Mouse (Mus musculus): Measurements from ENCODE around the gene Alkbh4. TPM values are rescaled to one million over a fixed set of nuclear protein-coding genes. Genes with fewer than 3 reads are reported as not detected.

The Alkbh4 gene
- total RNA-seq, 2 experiments from 2014 or later, result 10.2 to 11.5 TPM

DNA sequence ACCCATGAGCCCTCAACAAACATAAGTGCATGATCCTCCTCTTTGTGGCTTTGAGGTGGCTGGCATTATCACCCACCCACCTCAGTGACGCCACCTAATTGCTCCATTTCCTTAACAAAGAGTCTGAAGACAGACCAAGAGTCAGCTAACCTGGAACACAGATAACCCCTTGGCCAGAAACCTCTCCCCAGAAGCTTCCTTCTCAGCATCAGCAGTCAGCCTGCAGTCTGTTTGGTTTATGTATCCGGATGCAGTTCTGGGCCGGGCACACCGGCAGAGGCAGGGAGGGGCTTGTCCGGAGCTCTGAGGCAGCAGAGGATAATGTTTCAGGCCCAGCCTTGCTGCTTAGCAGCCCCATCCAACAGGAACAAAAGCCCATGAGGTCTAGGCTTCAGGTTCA, 43.6 kb downstream of the Alkbh4 start:
- DNase-seq (ENCODE audit: low spot score in 2 of 2), result no peak

DNA sequence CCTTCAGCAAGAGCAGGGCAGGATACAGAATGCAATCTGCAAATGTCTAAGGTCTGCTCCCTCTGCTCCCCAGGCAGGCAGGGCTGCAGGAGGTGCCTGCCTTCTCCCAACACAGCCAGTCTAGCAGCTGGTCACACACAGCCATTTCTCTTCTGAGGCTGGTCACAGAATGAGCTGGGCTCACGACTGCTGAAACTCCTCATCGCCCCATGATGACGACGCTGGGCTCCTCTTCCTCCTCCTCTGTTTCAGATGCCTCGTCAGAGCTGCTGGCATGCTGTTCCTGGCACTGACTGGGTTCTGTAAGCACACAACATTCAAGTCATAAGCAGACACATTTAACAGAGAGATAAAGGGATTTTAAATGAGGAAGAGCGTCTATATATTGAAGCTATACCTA, 45.3 kb downstream of the Alkbh4 start:
- no peak for DNase-seq (ENCODE audit: low spot score in 2 of 2)

DNA sequence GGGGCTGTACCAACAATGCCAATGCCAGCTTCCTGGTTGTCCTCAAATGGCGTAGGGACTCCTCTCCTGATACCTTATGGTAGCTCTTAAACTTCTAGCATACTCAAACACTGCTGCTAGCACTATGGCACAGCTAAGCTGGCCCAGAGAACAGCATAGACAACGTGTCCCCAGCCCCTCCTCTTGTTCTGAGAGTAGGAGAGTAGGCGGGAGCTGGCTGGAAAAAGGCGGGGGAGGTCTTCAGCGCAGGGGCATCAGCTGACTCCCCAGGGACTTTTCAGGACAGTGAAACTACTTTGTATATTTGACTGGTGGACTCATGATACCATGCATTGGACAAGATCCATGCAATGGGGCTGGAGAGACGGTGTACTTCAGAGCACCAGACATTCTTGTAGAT, 46.1 kb downstream of the Alkbh4 start:
- DNase-seq (ENCODE audit: low spot score in 2 of 2), result no peak

DNA sequence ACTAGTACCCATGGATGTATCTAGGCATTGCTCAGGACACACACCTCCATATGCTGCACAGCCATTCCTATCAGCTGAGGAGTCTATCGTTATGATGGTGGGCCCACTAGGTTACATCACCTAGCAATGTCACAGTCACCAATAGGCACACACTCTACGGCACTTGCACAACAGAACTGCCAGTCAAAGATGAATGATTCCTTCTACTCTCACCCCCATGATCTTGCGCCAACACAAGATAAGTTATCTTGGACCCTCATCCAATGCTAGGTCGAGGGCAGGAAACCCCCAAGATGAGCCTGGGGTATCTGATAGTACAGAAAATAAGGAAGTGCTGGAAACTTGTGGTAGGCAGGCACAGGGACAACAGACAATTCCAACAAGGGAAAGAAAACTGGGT, 46.9 kb downstream of the Alkbh4 start:
- DNase-seq (ENCODE audit: low spot score in 2 of 2), result no peak

DNA sequence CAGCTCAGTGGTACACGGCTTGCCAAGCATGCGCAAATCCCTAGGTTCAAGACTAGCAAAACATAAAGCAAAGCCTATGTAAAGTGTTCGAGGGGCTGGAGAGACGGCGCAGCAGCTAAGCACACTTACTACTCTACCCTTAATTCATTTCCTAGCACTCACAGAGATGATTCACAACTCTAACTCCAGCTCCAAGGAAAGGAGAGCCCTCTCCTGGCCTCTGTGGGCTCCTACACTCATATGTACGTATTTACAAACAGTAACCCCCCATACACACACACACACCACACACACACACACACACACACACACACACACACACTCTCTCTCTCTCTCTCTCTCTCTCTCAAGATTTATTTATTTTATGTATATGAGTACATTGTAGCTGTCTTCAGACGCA, 47.8 kb downstream of the Alkbh4 start:
- DNase-seq (ENCODE audit: low spot score in 2 of 2), result no peak

DNA sequence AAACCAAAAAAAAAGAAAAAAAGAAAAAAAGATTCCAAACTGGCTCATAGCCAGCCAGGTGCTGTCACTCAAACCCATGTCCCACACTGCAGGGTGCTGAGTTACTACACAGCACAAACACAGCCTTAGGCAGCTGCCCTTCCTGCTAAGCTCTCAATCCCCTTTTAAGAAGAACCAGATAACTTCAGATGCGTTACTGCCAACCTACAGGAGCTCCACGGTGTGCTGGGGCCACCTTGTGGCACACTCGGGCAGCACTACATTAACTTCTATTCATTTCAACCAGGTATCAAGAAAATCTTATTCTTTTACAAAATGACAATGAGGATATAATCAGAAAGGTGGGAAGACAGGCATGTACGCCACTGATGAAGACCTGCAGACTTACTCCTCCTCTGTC, 50.8 kb downstream of the Alkbh4 start:
- DNase-seq (ENCODE audit: low spot score in 2 of 2), result no peak

Small RNA genes within 50 kb of the gene (microRNA-seq; reads per million reads assigned to microRNA genes)
- gene Mir7035, result not detected

Other genes starting within 250 kb of the Alkbh4 start
- gene Hspb1, start 248.2 kb upstream of the Alkbh4 start, total RNA-seq (2021), result 10 to 100 TPM; 49.4 to 56.5 TPM
- 100 to 1,000 TPM; 285 to 303 TPM for gene Ywhag, start 201.5 kb upstream of the Alkbh4 start, total RNA-seq (2021)
- 1 to 10 TPM; 6.7 to 8.1 TPM for gene Ssc4d, start 161.6 kb upstream of the Alkbh4 start, total RNA-seq (2021)
- under 1 TPM in 1 of 2 experiments, not detected in 1; 0.45 TPM for gene Zp3, start 156.0 kb upstream of the Alkbh4 start, total RNA-seq (2021)
- gene Dtx2, start 141.3 kb upstream of the Alkbh4 start, total RNA-seq (2021), result 10 to 100 TPM; 18.6 to 19.0 TPM
- gene Upk3b, start 97.7 kb upstream of the Alkbh4 start, total RNA-seq (2021), result 10 to 100 TPM; 14.2 to 15.0 TPM
- gene Upk3bl, start 81.7 kb upstream of the Alkbh4 start, total RNA-seq (2021), result under 1 TPM in 1 of 2 experiments, not detected in 1; 0.78 TPM
- gene Rasa4, start 52.2 kb upstream of the Alkbh4 start, total RNA-seq (2021), result 10 to 100 TPM; 15.2 to 19.6 TPM
- gene Polr2j, start 19.5 kb upstream of the Alkbh4 start, total RNA-seq (2021), result 10 to 100 TPM; 94.6 to 96.8 TPM
- 10 to 100 TPM; 17.6 to 21.0 TPM for gene Lrwd1, start 72 bp upstream of the Alkbh4 start, total RNA-seq (2021)
- 1 to 10 TPM; 6.5 to 7.3 TPM for gene Orai2, start 34.6 kb downstream of the Alkbh4 start, total RNA-seq (2021)
- 10 to 100 TPM; 35.4 to 36.7 TPM for gene Prkrip1, start 62.8 kb downstream of the Alkbh4 start, total RNA-seq (2021)
- 10 to 100 TPM; 15.6 to 18.6 TPM for gene Sh2b2, start 110.4 kb downstream of the Alkbh4 start, total RNA-seq (2021)

Data from adrenal gland, postnatal 4 days (tissue).